Mouse (Mus musculus): Measurements from ENCODE around the gene A730009L09Rik.

The A730009L09Rik gene

GRCm38 (mm10) chr16:84514821-84515220 is at the start of gene A730009L09Rik:
Gene A730009L09Rik, plus strand, starts transcription at chr16:84515121.
- DNase-seq (ENCODE audit: low spot score in 2 of 2), result no peak

- DNase-seq (ENCODE audit: low spot score in 2 of 2), result no peak
These were observed 49.2 kb upstream of the A730009L09Rik start for GRCm38 (mm10) chr16:84465581-84466165.

GRCm38 (mm10) chr16:84468898-84469297 is 46.0 kb upstream of the A730009L09Rik start:
- DNase-seq (ENCODE audit: low spot score in 2 of 2), result no peak

- no peak for DNase-seq (ENCODE audit: low spot score in 2 of 2)
These were observed 44.9 kb upstream of the A730009L09Rik start for GRCm38 (mm10) chr16:84469994-84470393.

- DNase-seq (ENCODE audit: low spot score in 2 of 2), result no peak
These were observed 41.5 kb upstream of the A730009L09Rik start for GRCm38 (mm10) chr16:84473406-84473805.

- DNase-seq (ENCODE audit: low spot score in 2 of 2), result no peak
These were observed 40.2 kb upstream of the A730009L09Rik start for GRCm38 (mm10) chr16:84474712-84475111.

- no peak for DNase-seq (ENCODE audit: low spot score in 2 of 2)
These were observed 38.0 kb upstream of the A730009L09Rik start for GRCm38 (mm10) chr16:84476948-84477347.

- no peak for DNase-seq (ENCODE audit: low spot score in 2 of 2)
These were observed 37.4 kb upstream of the A730009L09Rik start for GRCm38 (mm10) chr16:84477528-84477927.

GRCm38 (mm10) chr16:84477952-84478351 is 37.0 kb upstream of the A730009L09Rik start:
- no peak for DNase-seq (ENCODE audit: low spot score in 2 of 2)

- no peak for DNase-seq (ENCODE audit: low spot score in 2 of 2)
These were observed 29.0 kb upstream of the A730009L09Rik start for GRCm38 (mm10) chr16:84485931-84486330.

- no peak for DNase-seq (ENCODE audit: low spot score in 2 of 2)
These were observed 20.1 kb upstream of the A730009L09Rik start for GRCm38 (mm10) chr16:84494818-84495217.

- DNase-seq (ENCODE audit: low spot score in 2 of 2), result no peak
These were observed 19.5 kb upstream of the A730009L09Rik start for GRCm38 (mm10) chr16:84495438-84495837.

- DNase-seq (ENCODE audit: low spot score in 2 of 2), result no peak
These were observed 7.2 kb upstream of the A730009L09Rik start for GRCm38 (mm10) chr16:84507681-84508080.

- no peak for DNase-seq (ENCODE audit: low spot score in 2 of 2)
These were observed 7.2 kb downstream of the A730009L09Rik start for GRCm38 (mm10) chr16:84521975-84522635.

GRCm38 (mm10) chr16:84523061-84523460 is 8.1 kb downstream of the A730009L09Rik start:
- DNase-seq (ENCODE audit: low spot score in 2 of 2), result no peak

- peak; percentile 12 to 28 for DNase-seq (ENCODE audit: low spot score in 2 of 2)
These were observed 12.5 kb downstream of the A730009L09Rik start for GRCm38 (mm10) chr16:84527375-84527774.

GRCm38 (mm10) chr16:84532803-84533202 is 17.9 kb downstream of the A730009L09Rik start:
- DNase-seq (ENCODE audit: low spot score in 2 of 2), result no peak

GRCm38 (mm10) chr16:84546059-84546458 is 31.1 kb downstream of the A730009L09Rik start:
- no peak for DNase-seq (ENCODE audit: low spot score in 2 of 2)

- DNase-seq (ENCODE audit: low spot score in 2 of 2), result no peak
These were observed 34.2 kb downstream of the A730009L09Rik start for GRCm38 (mm10) chr16:84549122-84549521.

- DNase-seq (ENCODE audit: low spot score in 2 of 2), result no peak
These were observed 35.5 kb downstream of the A730009L09Rik start for GRCm38 (mm10) chr16:84550445-84550844.

- DNase-seq (ENCODE audit: low spot score in 2 of 2), result no peak
These were observed 39.1 kb downstream of the A730009L09Rik start for GRCm38 (mm10) chr16:84553981-84554380.

GRCm38 (mm10) chr16:84558113-84558917 is 43.4 kb downstream of the A730009L09Rik start:
- DNase-seq (ENCODE audit: low spot score in 2 of 2), result no peak
